Mouse (Mus musculus): ENCODE data around the gene Ptpdc1. TPM values are rescaled to one million over a fixed set of nuclear protein-coding genes. Genes with fewer than 3 reads are reported as not detected.

Gene Ptpdc1
- polyA plus RNA-seq, 1 experiment, result 19.6 TPM

GRCm38 (mm10) chr13:48653788-48654770 lies 28.6 kb upstream of the Ptpdc1 start:
- TF ChIP-seq POLR2A (IDR thresholded peaks at IDR 0.05; ENCODE audit: borderline replicate concordance, extremely low read depth, insufficient read depth, insufficient read length, poor library complexity, severe bottlenecking) (no peak), CTCF (IDR thresholded peaks at IDR 0.05; ENCODE audit: borderline replicate concordance, extremely low read depth, insufficient read depth, insufficient read length) (peak; percentile 88)
- DNase-seq (ENCODE audit: low read depth), result peak; percentile 81

- TF ChIP-seq POLR2A (IDR thresholded peaks at IDR 0.05; ENCODE audit: borderline replicate concordance, extremely low read depth, insufficient read depth, insufficient read length, poor library complexity, severe bottlenecking) (no peak), CTCF (IDR thresholded peaks at IDR 0.05; ENCODE audit: borderline replicate concordance, extremely low read depth, insufficient read depth, insufficient read length) (no peak)
- DNase-seq (ENCODE audit: low read depth), result no peak
Observed at GRCm38 (mm10) chr13:48651132-48652065, 25.9 kb upstream of the Ptpdc1 start.

DNA sequence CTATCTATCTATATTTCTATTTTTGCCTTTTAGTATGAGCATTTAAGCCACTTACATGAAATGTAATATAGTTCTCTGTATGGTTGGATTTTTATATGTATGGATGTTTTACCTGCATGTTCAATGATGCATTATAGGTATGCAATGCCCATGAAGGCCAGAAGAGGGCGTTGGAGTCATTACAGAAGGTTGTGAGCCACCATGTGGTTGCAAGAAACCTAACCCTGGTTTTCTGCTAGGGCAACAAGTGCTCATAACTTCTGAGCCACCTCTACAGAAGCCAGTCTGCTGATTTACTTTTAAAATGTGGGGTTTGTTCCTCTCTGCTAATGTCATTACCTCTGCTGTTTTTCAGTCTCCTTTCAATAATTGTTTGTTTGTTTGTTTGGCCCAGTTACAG lies 25.2 kb upstream of the Ptpdc1 start:
- peak; percentile 49; the same call in 1 of the 2 replicates for TF ChIP-seq CTCF (IDR thresholded peaks at IDR 0.05; ENCODE audit: borderline replicate concordance, extremely low read depth, insufficient read depth, insufficient read length)
- TF ChIP-seq POLR2A (IDR thresholded peaks at IDR 0.05; ENCODE audit: borderline replicate concordance, extremely low read depth, insufficient read depth, insufficient read length, poor library complexity, severe bottlenecking), result no peak
- DNase-seq (ENCODE audit: low read depth), result no peak

- DNase-seq (ENCODE audit: low read depth), result no peak
- TF ChIP-seq POLR2A (IDR thresholded peaks at IDR 0.05; ENCODE audit: borderline replicate concordance, extremely low read depth, insufficient read depth, insufficient read length, poor library complexity, severe bottlenecking) (no peak), CTCF (IDR thresholded peaks at IDR 0.05; ENCODE audit: borderline replicate concordance, extremely low read depth, insufficient read depth, insufficient read length) (peak; percentile 9; the same call in 1 of the 2 replicates)
Observed at GRCm38 (mm10) chr13:48646696-48647095, 21.2 kb upstream of the Ptpdc1 start.

DNA sequence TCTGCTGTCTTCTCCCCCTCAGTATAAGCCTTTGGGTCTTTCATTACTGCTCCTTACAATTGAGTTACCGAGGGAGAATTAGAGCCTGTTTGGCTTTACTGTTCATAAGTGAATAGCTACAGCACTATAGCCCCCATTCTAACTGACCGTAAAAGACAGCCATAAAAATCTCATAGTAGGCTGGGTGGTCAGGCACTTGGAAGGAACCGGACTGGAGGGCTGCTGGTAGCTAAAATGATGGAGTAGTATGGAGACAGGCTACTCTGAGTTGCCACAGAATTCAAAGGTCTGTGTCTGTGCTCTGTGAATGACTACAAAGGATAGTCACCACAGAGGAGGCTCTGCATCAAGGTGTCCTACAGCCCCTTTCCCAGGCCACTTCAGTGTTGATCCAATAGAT lies 18.5 kb upstream of the Ptpdc1 start:
- TF ChIP-seq CTCF (IDR thresholded peaks at IDR 0.05; ENCODE audit: borderline replicate concordance, extremely low read depth, insufficient read depth, insufficient read length), result no peak
- DNase-seq (ENCODE audit: low read depth), result no peak

DNA sequence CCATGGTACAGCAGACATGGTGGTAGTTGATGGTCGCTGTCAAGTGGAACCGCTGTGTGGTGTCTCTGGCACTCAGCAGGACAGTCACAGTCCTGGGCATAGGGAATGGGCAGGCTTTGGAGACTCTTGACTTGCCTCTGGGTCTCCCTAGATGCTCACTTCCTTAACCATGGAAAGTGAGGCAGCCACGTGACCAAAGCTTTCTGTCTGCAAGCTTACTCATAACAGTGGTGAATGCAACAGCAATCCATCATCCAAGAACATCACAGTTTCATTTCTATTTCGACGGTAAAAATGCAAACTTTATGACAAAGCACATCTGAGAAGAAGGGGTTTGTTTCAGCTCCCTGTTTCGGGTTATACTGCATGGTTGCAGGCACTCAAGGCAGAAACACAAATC lies 17.6 kb upstream of the Ptpdc1 start:
- TF ChIP-seq POLR2A (IDR thresholded peaks at IDR 0.05; ENCODE audit: borderline replicate concordance, extremely low read depth, insufficient read depth, insufficient read length, poor library complexity, severe bottlenecking), result no peak
- TF ChIP-seq CTCF (IDR thresholded peaks at IDR 0.05; ENCODE audit: borderline replicate concordance, extremely low read depth, insufficient read depth, insufficient read length), result no peak
- no peak for DNase-seq (ENCODE audit: low read depth)

DNA sequence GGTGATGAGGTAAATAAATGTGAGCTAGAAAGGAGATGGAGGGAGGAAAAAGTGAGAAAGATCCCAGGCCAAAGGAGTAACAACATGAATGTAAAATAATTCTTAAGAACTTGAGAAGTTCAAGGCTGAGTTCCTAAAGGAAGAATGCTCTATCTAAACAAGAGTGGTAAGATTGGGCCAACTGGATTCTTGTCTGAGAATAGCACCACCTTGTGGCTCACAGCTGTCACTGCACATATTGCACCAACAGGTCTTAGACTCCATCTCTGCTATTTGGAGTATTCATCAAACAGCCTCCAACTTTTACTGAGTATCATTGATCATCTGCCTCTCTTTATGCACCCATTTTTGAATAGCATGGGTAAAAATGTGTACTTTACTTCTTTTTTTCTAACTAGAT lies 14.1 kb upstream of the Ptpdc1 start:
- DNase-seq (ENCODE audit: low read depth), result peak; percentile 90
- TF ChIP-seq CTCF (IDR thresholded peaks at IDR 0.05; ENCODE audit: borderline replicate concordance, extremely low read depth, insufficient read depth, insufficient read length) (peak; percentile 91; the same call in 1 of the 2 replicates), POLR2A (IDR thresholded peaks at IDR 0.05; ENCODE audit: borderline replicate concordance, extremely low read depth, insufficient read depth, insufficient read length, poor library complexity, severe bottlenecking) (no peak)

- TF ChIP-seq CTCF (IDR thresholded peaks at IDR 0.05; ENCODE audit: borderline replicate concordance, extremely low read depth, insufficient read depth, insufficient read length) (no peak), POLR2A (IDR thresholded peaks at IDR 0.05; ENCODE audit: borderline replicate concordance, extremely low read depth, insufficient read depth, insufficient read length, poor library complexity, severe bottlenecking) (no peak)
- DNase-seq (ENCODE audit: low read depth), result no peak
Observed at GRCm38 (mm10) chr13:48637706-48638105, 12.2 kb upstream of the Ptpdc1 start.

DNA sequence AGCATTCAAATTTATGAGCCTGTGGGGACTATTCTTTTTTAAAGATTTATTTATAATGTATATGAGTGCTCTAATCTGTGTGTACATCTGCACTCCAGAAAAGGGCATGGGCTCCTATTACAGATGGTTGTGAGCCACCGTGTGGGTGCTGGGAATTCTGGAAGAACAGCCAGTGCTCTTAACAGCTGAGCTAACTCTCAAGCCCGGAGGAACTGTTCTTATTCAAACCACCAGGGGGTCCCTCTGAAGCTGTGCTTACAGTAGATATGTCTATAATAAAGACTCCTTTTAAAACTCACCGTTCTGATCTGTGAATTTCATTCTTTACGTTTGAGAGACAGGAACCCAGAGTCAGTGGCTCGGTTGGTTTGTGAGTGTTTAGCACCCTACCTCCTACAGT lies 6.2 kb upstream of the Ptpdc1 start:
- no peak for TF ChIP-seq CTCF (IDR thresholded peaks at IDR 0.05; ENCODE audit: borderline replicate concordance, extremely low read depth, insufficient read depth, insufficient read length)
- no peak for TF ChIP-seq POLR2A (IDR thresholded peaks at IDR 0.05; ENCODE audit: borderline replicate concordance, extremely low read depth, insufficient read depth, insufficient read length, poor library complexity, severe bottlenecking)
- DNase-seq (ENCODE audit: low read depth), result no peak

DNA sequence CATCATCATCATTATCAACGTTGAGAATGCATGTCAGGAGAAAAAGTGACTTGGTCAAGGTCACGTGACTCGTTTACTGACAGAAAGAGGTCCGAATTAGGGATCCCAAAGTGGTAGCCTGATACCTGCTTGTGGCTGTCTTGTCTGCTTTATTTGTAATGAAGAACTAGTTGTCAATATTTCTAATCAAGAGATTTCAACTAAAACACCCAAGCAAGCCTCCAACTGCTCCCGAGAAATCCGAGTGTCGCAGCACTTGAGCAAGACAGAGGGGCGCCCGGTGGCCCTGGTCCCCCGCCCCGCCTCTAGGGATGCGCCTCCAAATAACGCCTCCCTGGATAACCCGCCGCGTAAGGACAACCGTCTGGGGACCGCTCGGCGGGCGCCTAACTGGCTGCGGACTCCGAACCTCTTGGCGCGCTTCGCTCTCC lies 481 bp downstream of the Ptpdc1 start:
- DNase-seq (ENCODE audit: low read depth), result no peak

DNA sequence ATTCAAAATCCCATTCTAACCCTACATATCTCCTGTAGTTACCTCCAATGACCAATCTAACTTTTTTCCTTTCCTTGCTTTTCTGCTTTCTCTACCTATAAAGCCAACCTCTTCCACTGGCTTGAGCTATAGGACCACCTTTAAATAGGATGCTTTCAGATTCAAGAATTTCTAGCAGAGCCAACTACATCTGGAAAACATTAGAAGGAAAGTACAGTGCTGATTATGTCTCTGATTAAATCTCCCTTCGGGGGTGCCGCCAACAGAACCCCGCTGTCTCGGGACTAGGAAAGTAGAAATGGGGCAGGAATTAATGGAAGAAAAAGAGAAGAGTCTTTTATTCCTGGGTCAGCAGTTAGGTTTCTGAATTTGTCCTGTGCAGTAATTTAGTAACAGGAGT lies 6.6 kb downstream of the Ptpdc1 start:
- TF ChIP-seq CTCF (IDR thresholded peaks at IDR 0.05; ENCODE audit: borderline replicate concordance, extremely low read depth, insufficient read depth, insufficient read length) (no peak), POLR2A (IDR thresholded peaks at IDR 0.05; ENCODE audit: borderline replicate concordance, extremely low read depth, insufficient read depth, insufficient read length, poor library complexity, severe bottlenecking) (no peak)

More for the DNA sequence above, 481 bp downstream of the Ptpdc1 start:
- TF ChIP-seq POLR2A (IDR thresholded peaks at IDR 0.05; ENCODE audit: borderline replicate concordance, extremely low read depth, insufficient read depth, insufficient read length, poor library complexity, severe bottlenecking), result no peak
- TF ChIP-seq CTCF (IDR thresholded peaks at IDR 0.05; ENCODE audit: borderline replicate concordance, extremely low read depth, insufficient read depth, insufficient read length), result no peak

More for the DNA sequence above, 6.6 kb downstream of the Ptpdc1 start:
- DNase-seq (ENCODE audit: low read depth), result no peak
